Comparison of ENCODE assay signal across 10 mouse cellular contexts in genomic region chr2:167757157-167757780, GRCm38 (mm10).
A peak's percentile ranks its signal among the peaks of the same experiment; 100 is the strongest.
DNase-seq lines count a peak whose midpoint lies in the region; ATAC-seq and TF ChIP-seq lines count a peak whose summit lies in the region.
"Had no signal": no experiment of that assay in that cellular context is flagged by ENCODE, and none has a peak within 500 bp of the region (broad histone marks: within the 10 kb centered on the region; RNA-seq: fewer than 3 reads in every experiment).

No protein-coding gene starts in this region.

- peak; percentile 76 for ATAC-seq in heart, embryonic 11.5 days (replicated peaks; ENCODE audit: insufficient number of reproducible peaks, low FRiP score, low TSS enrichment)
- ATAC-seq in liver, embryonic 11.5 days (replicated peaks; ENCODE audit: low FRiP score) = no peak
- peak; percentile 25 for ATAC-seq in stomach, postnatal 0 days (ENCODE audit: low FRiP score, low TSS enrichment)
- no peak for ATAC-seq in neural tube, embryonic 15.5 days (ENCODE audit: low FRiP score)
- ATAC-seq in forebrain, embryonic 15.5 days (replicated peaks) = no peak
- ATAC-seq: midbrain, embryonic 16.5 days had no signal

- no peak for TF ChIP-seq EP300 in stomach, postnatal 0 days (optimal IDR thresholded peaks at IDR 0.05)

- H3K4me3 ChIP-seq in heart, embryonic 11.5 days (ENCODE audit: low read depth, low read length) = no peak overlapping the region
- no peak overlapping the region for H3K4me3 ChIP-seq in liver, embryonic 11.5 days (ENCODE audit: low read depth, low read length)
- H3K4me3 ChIP-seq in stomach, postnatal 0 days (ENCODE audit: low read depth, low read length) = no peak overlapping the region
- H3K4me3 ChIP-seq in neural tube, embryonic 15.5 days (replicated peaks) = no peak overlapping the region
- no peak overlapping the region for H3K4me3 ChIP-seq in forebrain, embryonic 15.5 days

- H3K4me2 ChIP-seq in heart, embryonic 11.5 days = peak overlapping the region; percentile 3
- peak overlapping the region; percentile 21; the same call in 1 of the 2 replicates for H3K4me2 ChIP-seq in liver, embryonic 11.5 days
- H3K4me2 ChIP-seq in stomach, postnatal 0 days (replicated peaks; ENCODE audit: low read depth) = no peak overlapping the region
- H3K4me2 ChIP-seq in neural tube, embryonic 15.5 days = no peak overlapping the region
- no peak overlapping the region for H3K4me2 ChIP-seq in forebrain, embryonic 15.5 days (replicated peaks)

- H3K9ac ChIP-seq in heart, embryonic 11.5 days (ENCODE audit: low read depth, low read length) = peak overlapping the region; percentile 30; the same call in 1 of the 2 replicates
- H3K9ac ChIP-seq in liver, embryonic 11.5 days (ENCODE audit: low read depth, low read length) = peak overlapping the region; percentile 32
- H3K9ac ChIP-seq in stomach, postnatal 0 days (ENCODE audit: low read length) = peak overlapping the region; percentile 35; the same call in 1 of the 2 replicates
- H3K9ac ChIP-seq in neural tube, embryonic 15.5 days (replicated peaks) = no peak overlapping the region
- H3K9ac ChIP-seq in forebrain, embryonic 15.5 days (replicated peaks) = no peak overlapping the region

- peak; percentile 19 for DNase-seq in retina, postnatal 1 day
- no peak for DNase-seq in retina, embryonic 14.5 days (ENCODE audit: low spot score)
- no peak for DNase-seq in liver, embryonic 11.5 days (ENCODE audit: low spot score)
- peak; percentile 74 for DNase-seq in stomach, postnatal 0 days (ENCODE audit: low spot score)
- DNase-seq in urinary bladder, postnatal 25 days (ENCODE audit: low spot score) = no peak
- DNase-seq: kidney, adult 2 months had no signal

- no peaks in the 10 kb centered on the region for H3K9me3 ChIP-seq in heart, embryonic 11.5 days (replicated peaks; ENCODE audit: control insufficient read depth, low read length)
- H3K9me3 ChIP-seq in liver, embryonic 11.5 days (ENCODE audit: control insufficient read depth, low read length) = no peaks in the 10 kb centered on the region
- no peaks in the 10 kb centered on the region for H3K9me3 ChIP-seq in stomach, postnatal 0 days (ENCODE audit: control insufficient read depth, low read length)
- no peaks in the 10 kb centered on the region for H3K9me3 ChIP-seq in neural tube, embryonic 15.5 days (replicated peaks)
- no peaks in the 10 kb centered on the region for H3K9me3 ChIP-seq in forebrain, embryonic 15.5 days

- H3K4me1 ChIP-seq in heart, embryonic 11.5 days (ENCODE audit: control insufficient read depth, insufficient read depth, low read length) = peaks cover 45% of the 10 kb centered on the region
- H3K4me1 ChIP-seq in liver, embryonic 11.5 days (replicated peaks; ENCODE audit: control insufficient read depth, insufficient read depth, low read length) = peaks cover 29% of the 10 kb centered on the region
- no peaks in the 10 kb centered on the region; the same call in none of the 2 replicates for H3K4me1 ChIP-seq in stomach, postnatal 0 days (replicated peaks; ENCODE audit: control insufficient read depth, insufficient read depth)
- H3K4me1 ChIP-seq in neural tube, embryonic 15.5 days = peaks cover 8% of the 10 kb centered on the region
- no peaks in the 10 kb centered on the region for H3K4me1 ChIP-seq in forebrain, embryonic 15.5 days

- H3K27me3 ChIP-seq in heart, embryonic 11.5 days (ENCODE audit: control insufficient read depth, insufficient read depth, low read length) = 0 out of 2 replicates have a peak, but pooled peaks cover 4% of the 10 kb centered on the region
- no peaks in the 10 kb centered on the region for H3K27me3 ChIP-seq in liver, embryonic 11.5 days (replicated peaks; ENCODE audit: control insufficient read depth, insufficient read depth, low read length)
- H3K27me3 ChIP-seq in stomach, postnatal 0 days (ENCODE audit: control insufficient read depth, insufficient read depth, low read length) = no peaks in the 10 kb centered on the region
- H3K27me3 ChIP-seq in neural tube, embryonic 15.5 days (replicated peaks) = no peaks in the 10 kb centered on the region
- no peaks in the 10 kb centered on the region for H3K27me3 ChIP-seq in forebrain, embryonic 15.5 days

- no peak for TF ChIP-seq CTCF in stomach, postnatal 0 days (IDR thresholded peaks at IDR 0.05; ENCODE audit: low read depth)

- no peaks in the 10 kb centered on the region for H3K36me3 ChIP-seq in heart, embryonic 11.5 days (ENCODE audit: control insufficient read depth, insufficient read depth, low read length)
- no peaks in the 10 kb centered on the region for H3K36me3 ChIP-seq in liver, embryonic 11.5 days (ENCODE audit: control insufficient read depth, insufficient read depth, low read length)
- H3K36me3 ChIP-seq in stomach, postnatal 0 days (ENCODE audit: control insufficient read depth, insufficient read depth, low read length) = no peaks in the 10 kb centered on the region
- H3K36me3 ChIP-seq in neural tube, embryonic 15.5 days = no peaks in the 10 kb centered on the region
- no peaks in the 10 kb centered on the region for H3K36me3 ChIP-seq in forebrain, embryonic 15.5 days

- 43% methylated on average over 12 of the region's 12 CpGs for WGBS in heart, embryonic 11.5 days (ENCODE audit: insufficient replicate concordance)
- WGBS in liver, embryonic 11.5 days = 48% methylated on average over 12 of the region's 12 CpGs
- WGBS in stomach, postnatal 0 days = 37% methylated on average over 12 of the region's 12 CpGs
- 70% methylated on average over 12 of the region's 12 CpGs for WGBS in neural tube, embryonic 15.5 days
- 57% methylated on average over 12 of the region's 12 CpGs for WGBS in forebrain, embryonic 15.5 days

- 0 out of 2 replicates have a peak overlapping the region, but pooled peaks have one; percentile 47 for H3K27ac ChIP-seq in heart, embryonic 11.5 days (ENCODE audit: low read depth, low read length)
- H3K27ac ChIP-seq in liver, embryonic 11.5 days (ENCODE audit: low read depth, low read length) = 0 out of 2 replicates have a peak overlapping the region, but pooled peaks have one; percentile 11
- H3K27ac ChIP-seq in stomach, postnatal 0 days (replicated peaks) = peak overlapping the region; percentile 30; the same call in 1 of the 2 replicates
- H3K27ac ChIP-seq in neural tube, embryonic 15.5 days (replicated peaks) = no peak overlapping the region
- no peak overlapping the region for H3K27ac ChIP-seq in forebrain, embryonic 15.5 days (replicated peaks)

Comparison
In these comparisons a context has a peak if more than half of its experiments do, and no peak if none do; other contexts are left out.
1. DNase-seq: peak in retina, postnatal 1 day (single experiment) and stomach, postnatal 0 days (single experiment); none in retina, embryonic 14.5 days (single experiment), liver, embryonic 11.5 days (single experiment) and urinary bladder, postnatal 25 days (single experiment).
2. ATAC-seq: peak in heart, embryonic 11.5 days (single experiment) and stomach, postnatal 0 days (single experiment); none in liver, embryonic 11.5 days (single experiment), neural tube, embryonic 15.5 days (single experiment) and forebrain, embryonic 15.5 days (single experiment).
3. H3K27ac ChIP-seq: peak in heart, embryonic 11.5 days (single experiment), liver, embryonic 11.5 days (single experiment) and stomach, postnatal 0 days (single experiment); none in neural tube, embryonic 15.5 days (single experiment) and forebrain, embryonic 15.5 days (single experiment).
4. H3K4me2 ChIP-seq: peak in heart, embryonic 11.5 days (single experiment) and liver, embryonic 11.5 days (single experiment); none in stomach, postnatal 0 days (single experiment), neural tube, embryonic 15.5 days (single experiment) and forebrain, embryonic 15.5 days (single experiment).
5. H3K9ac ChIP-seq: peak in heart, embryonic 11.5 days (single experiment), liver, embryonic 11.5 days (single experiment) and stomach, postnatal 0 days (single experiment); none in neural tube, embryonic 15.5 days (single experiment) and forebrain, embryonic 15.5 days (single experiment).